Comparison of ENCODE assay signal across 25 mouse cellular contexts in the genomic region with DNA sequence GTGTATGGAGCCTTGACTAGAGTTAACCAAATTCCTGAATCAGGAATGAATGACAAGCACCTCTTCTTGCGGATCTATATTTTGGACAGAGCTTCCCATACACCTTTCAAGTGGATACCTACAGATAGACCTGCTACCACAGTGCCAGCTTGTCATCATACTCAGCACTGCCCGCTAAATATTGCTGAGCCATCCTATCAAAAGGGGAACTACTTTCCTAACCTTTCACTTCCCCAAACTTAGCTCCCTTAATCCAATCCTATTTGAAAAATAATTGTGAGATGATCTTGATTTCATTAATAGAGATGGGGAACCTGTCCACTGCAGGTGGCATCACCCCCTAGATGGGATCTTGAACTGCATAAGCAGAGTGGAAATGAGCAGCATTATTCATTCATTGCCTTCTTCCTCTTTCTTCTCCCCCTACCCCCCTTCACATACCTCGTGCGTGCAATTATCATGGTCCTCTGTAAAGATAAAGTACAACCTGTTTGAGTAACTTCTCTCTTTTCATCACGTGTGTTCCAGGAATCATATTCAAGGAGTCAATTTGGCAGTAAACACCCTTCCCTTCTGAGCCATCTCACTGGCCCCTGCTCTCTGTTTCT. TPM values are rescaled to one million over a fixed set of nuclear protein-coding genes. Genes with fewer than 3 reads are reported as not detected.
DNase-seq lines count a peak whose midpoint lies in the region; ATAC-seq lines count a peak whose summit lies in the region.
"Had no signal": no experiment of that assay in that cellular context is flagged by ENCODE, and none has a peak within 500 bp of the region (broad histone marks: within the 10 kb centered on the region; RNA-seq: fewer than 3 reads in every experiment).

No protein-coding gene starts in this region.

- no peaks in the 10 kb centered on the region for H3K36me3 ChIP-seq in hindbrain, embryonic 12.5 days
- no peaks in the 10 kb centered on the region for H3K36me3 ChIP-seq in intestine, embryonic 15.5 days
- H3K36me3 ChIP-seq: embryonic facial prominence, embryonic 12.5 days; forebrain, embryonic 15.5 days; G1E; liver, embryonic 15.5 days; midbrain, embryonic 13.5 days; neural tube, embryonic 15.5 days had no signal

- H3K27me3 ChIP-seq in hindbrain, embryonic 12.5 days, result no peaks in the 10 kb centered on the region
- H3K27me3 ChIP-seq in intestine, embryonic 15.5 days (replicated peaks), result no peaks in the 10 kb centered on the region
- H3K27me3 ChIP-seq: embryonic facial prominence, embryonic 12.5 days; forebrain, embryonic 15.5 days; liver, embryonic 15.5 days; midbrain, embryonic 13.5 days; neural tube, embryonic 15.5 days had no signal

- H3K4me3 ChIP-seq in hindbrain, embryonic 12.5 days, result no peak overlapping the region
- no peak overlapping the region for H3K4me3 ChIP-seq in intestine, embryonic 15.5 days (replicated peaks)
- H3K4me3 ChIP-seq: embryonic facial prominence, embryonic 12.5 days; forebrain, embryonic 15.5 days; liver, embryonic 15.5 days; midbrain, embryonic 13.5 days; neural tube, embryonic 15.5 days had no signal

- no peaks in the 10 kb centered on the region for H3K4me1 ChIP-seq in hindbrain, embryonic 12.5 days
- H3K4me1 ChIP-seq in intestine, embryonic 15.5 days (replicated peaks), result no peaks in the 10 kb centered on the region
- H3K4me1 ChIP-seq: embryonic facial prominence, embryonic 12.5 days; forebrain, embryonic 15.5 days; midbrain, embryonic 13.5 days; neural tube, embryonic 15.5 days had no signal

- DNase-seq in 416B (ENCODE audit: low read depth), result peak; percentile 11
- peak; percentile 51 to 62 for DNase-seq in B cell, adult 2 months
- no peak for DNase-seq in cerebellum, adult 9-10 months
- DNase-seq: cerebellum, adult 2 months; cerebellum, postnatal 36 days; embryo, embryonic 11 days; heart, postnatal 14 days; kidney, postnatal 25 days; liver; lung, postnatal 36 days; right cerebral cortex, postnatal 25 days; thymus, adult 2 months; thymus, postnatal 36 days had no signal

- peak; percentile 52 to 71; a peak in 3 of 4 replicates for ATAC-seq in hematopoietic stem cell, adult 5-6 weeks (replicated peaks in 1 of 2; ENCODE audit: insufficient read depth in 1 of 2, low FRiP score in 2 of 2, low TSS enrichment in 1 of 2, low read depth in 1 of 2, poor library complexity in 2 of 2, severe bottlenecking in 2 of 2)
- peak; percentile 65 for ATAC-seq in neutrophil, adult 5-6 weeks (ENCODE audit: extremely low read depth, insufficient number of reproducible peaks, low FRiP score, poor library complexity, severe bottlenecking)
- ATAC-seq in hindbrain, embryonic 12.5 days (ENCODE audit: low FRiP score), result no peak
- ATAC-seq in intestine, embryonic 15.5 days, result no peak
- ATAC-seq: forebrain, embryonic 15.5 days; hindbrain, postnatal 0 days; intestine, postnatal 0 days; midbrain, embryonic 13.5 days had no signal

- 83% methylated on average over 5 of the region's 5 CpGs for WGBS in hindbrain, embryonic 12.5 days
- 84% methylated on average over 5 of the region's 5 CpGs for WGBS in intestine, embryonic 15.5 days

- no peak overlapping the region for H3K9ac ChIP-seq in hindbrain, embryonic 12.5 days
- H3K9ac ChIP-seq in intestine, embryonic 15.5 days, result no peak overlapping the region
- H3K9ac ChIP-seq: embryonic facial prominence, embryonic 12.5 days; forebrain, embryonic 15.5 days; liver, embryonic 15.5 days; midbrain, embryonic 13.5 days; neural tube, embryonic 15.5 days had no signal

- H3K9me3 ChIP-seq in hindbrain, embryonic 12.5 days (replicated peaks), result no peaks in the 10 kb centered on the region
- H3K9me3 ChIP-seq in intestine, embryonic 15.5 days, result no peaks in the 10 kb centered on the region
- H3K9me3 ChIP-seq: embryonic facial prominence, embryonic 12.5 days; forebrain, embryonic 15.5 days; G1E; liver, embryonic 15.5 days; midbrain, embryonic 13.5 days; neural tube, embryonic 15.5 days had no signal

- H3K4me2 ChIP-seq in hindbrain, embryonic 12.5 days (replicated peaks), result no peak overlapping the region
- no peak overlapping the region for H3K4me2 ChIP-seq in intestine, embryonic 15.5 days (replicated peaks)
- H3K4me2 ChIP-seq: embryonic facial prominence, embryonic 12.5 days; forebrain, embryonic 15.5 days; liver, embryonic 15.5 days; midbrain, embryonic 13.5 days; neural tube, embryonic 15.5 days had no signal

- no peak overlapping the region for H3K27ac ChIP-seq in hindbrain, embryonic 12.5 days
- no peak overlapping the region for H3K27ac ChIP-seq in intestine, embryonic 15.5 days
- H3K27ac ChIP-seq: embryonic facial prominence, embryonic 12.5 days; forebrain, embryonic 15.5 days; hindbrain, postnatal 0 days; liver, embryonic 15.5 days; midbrain, embryonic 13.5 days; neural tube, embryonic 15.5 days had no signal

RNA-seq across cellular contexts. Expression of a gene that starts 25.1 kb away (rescaled TPM):
- 26.5 and 29.6 TPM in 2 replicates for total RNA-seq in hematopoietic stem cell, adult 5-6 weeks (2017)
- 21.2 and 22.0 TPM in 2 replicates for total RNA-seq in neutrophil, adult 5-6 weeks (2017)
- polyA plus RNA-seq in hindbrain, embryonic 12.5 days (2016; fragmentation: Nextera tagmentation; extraction: Ambion mirVana), result 2.6 and 3.0 TPM in 2 replicates
- polyA plus RNA-seq in intestine, embryonic 15.5 days (2015; fragmentation: Nextera tagmentation; extraction: Ambion mirVana), result 1.4 and 2.0 TPM in 2 replicates
- polyA plus RNA-seq: G1E had no signal

Comparison
In these comparisons a context has a peak if more than half of its experiments do, and no peak if none do; other contexts are left out.
1. ATAC-seq: peak in hematopoietic stem cell, adult 5-6 weeks (2 of 2) and neutrophil, adult 5-6 weeks (single experiment); none in hindbrain, embryonic 12.5 days (single experiment) and intestine, embryonic 15.5 days (single experiment).